Mouse (Mus musculus) right cerebral cortex, postnatal 4 days (tissue): ENCODE measurements around the gene Rab29.
A peak's percentile ranks its signal among the peaks of the same experiment; 100 is the strongest.
"Not testable (repeated sequence)": the region's sequence is repeated elsewhere in the genome, so short reads cannot be mapped to it uniquely, and the experiment has no call there.

Experiments used
- DNase-seq: peaks from one replicate; pipeline ENCODE4 v3.0.0-alpha.2; 2022

Rab29 gene

DNA sequence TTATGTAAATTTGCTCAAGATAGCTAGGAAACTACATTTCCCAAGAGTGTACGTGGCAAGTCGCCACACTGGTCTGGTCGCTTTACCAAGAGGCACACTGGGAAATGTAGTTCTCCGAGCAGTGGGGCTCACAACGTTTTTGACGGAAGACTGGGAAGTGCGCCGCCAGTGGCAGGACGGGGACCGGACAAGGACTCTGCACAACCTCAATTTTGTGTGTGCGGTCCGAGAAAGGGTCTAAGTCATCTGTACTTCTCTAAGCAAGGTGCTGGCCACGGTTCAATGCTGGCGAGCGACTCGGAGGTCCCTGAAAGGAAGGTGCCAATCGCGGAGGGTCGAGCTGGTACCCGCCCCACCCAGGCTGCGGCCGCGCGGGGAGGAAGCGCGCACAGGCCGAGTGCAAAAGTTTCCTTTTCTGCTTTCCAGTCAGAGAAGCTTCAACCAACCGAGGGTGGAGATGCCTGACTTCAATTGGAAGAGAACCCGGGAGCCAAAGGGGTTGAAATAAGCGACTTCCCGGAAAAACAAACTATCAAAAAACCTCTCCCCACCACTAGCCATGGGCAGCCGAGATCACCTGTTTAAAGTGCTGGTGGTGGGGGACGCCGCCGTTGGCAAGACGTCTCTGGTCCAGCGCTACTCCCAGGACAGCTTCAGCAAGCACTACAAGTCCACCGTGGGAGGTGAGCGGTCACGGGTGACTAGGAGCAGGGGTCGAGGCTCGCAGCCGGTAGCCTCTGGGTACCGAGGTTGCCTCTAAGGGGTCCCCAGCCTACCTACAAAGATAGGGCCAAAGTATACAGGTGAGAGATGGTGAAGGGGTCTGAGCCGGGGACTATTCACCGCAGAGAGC lies at the start of gene Rab29:
TSS of gene Rab29 (plus strand) at position 132 of the 853 bp plus-strand sequence.
- peak; percentile 93 for DNase-seq

DNA sequence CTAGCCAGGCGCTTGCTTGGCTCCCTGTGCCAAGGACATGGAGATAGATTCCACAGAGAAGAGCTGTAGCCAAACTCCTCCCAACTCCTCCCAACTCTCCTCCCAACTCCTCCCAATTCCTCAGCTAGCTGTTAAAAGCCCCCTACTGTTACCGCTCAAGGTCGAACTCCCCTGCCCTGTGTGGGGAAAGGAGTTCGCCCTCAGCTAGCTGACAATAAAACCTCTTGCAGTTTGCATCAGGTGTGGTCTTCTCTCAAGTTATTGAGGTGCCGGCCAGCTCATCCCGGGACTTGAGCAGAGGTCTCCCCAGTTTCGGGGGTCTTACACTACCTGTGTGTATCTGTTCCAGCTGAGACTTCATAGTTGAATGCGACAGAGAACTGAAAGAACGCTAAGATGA lies 46.7 kb upstream of the Rab29 start:
- DNase-seq: not testable (repeated sequence)

DNA sequence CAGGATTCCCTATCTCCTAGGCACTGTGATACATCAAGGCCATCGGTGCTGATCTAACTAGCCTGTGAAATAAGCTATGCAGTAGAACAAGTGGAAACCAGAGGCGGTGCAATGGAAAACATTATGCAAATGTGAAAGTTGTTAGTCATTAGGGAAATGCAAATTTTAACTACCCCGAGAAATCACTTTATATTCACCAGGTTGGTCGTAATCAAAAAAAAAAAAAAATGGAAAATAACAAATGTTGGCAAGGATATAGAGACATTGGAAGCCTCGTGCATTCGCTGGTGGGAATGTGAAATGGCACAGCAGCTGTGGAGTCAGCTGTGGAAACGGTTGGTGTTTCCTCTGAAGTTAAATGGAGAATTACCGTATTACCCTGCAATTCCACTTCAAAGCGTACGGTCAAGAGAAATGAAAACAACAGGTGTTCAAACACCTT lies 46.1 kb upstream of the Rab29 start:
- DNase-seq: no peak

DNA sequence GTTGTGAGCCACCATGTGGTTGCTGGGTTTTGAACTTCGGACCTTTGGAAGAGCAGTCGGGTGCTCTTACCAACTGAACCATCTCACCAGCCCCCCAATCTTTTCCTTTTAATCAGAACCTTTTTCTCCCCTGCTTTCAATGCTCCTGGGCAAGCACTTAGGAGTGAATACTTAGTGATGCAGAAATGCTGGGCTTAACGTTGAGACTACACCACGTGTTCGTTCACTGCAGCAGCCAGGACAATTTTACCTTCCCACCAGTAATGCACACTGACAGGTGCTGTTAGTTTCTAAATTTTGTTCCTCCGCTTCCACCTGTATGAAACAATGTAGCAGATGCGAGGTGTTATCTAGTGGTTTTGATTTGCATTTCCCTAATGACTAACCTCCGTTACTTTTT lies 44.7 kb upstream of the Rab29 start:
- no peak for DNase-seq

DNA sequence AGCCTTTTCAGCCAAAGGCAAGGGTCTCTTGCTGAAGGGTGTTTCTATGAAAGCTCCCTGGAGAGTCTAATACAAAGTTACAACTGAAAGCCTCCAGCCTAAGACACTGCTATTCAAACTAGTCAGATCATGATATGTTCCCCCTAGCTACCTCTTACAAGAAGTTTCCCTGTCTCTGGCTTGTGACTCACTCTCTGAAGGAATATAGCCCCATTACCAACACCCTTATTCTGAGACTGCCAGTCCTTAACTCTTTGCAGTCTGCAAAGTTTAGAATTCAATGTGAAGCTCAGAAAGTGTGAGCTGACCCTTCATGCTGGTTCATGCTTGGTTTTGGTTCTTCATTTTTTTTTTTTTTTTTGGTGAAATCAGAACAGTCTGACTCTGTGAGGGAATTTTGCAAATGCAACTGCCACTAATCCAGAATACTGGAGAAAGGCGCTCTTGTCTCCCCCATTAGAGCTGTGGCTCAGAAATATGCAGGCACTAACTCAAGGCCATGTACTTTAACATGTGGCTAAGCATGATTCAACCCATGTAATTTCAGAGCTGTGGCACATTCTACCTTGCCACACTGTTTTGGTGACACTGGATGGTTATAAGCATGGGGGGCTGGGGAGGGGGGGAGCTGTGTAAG lies 44.0 kb upstream of the Rab29 start:
- DNase-seq: no peak

DNA sequence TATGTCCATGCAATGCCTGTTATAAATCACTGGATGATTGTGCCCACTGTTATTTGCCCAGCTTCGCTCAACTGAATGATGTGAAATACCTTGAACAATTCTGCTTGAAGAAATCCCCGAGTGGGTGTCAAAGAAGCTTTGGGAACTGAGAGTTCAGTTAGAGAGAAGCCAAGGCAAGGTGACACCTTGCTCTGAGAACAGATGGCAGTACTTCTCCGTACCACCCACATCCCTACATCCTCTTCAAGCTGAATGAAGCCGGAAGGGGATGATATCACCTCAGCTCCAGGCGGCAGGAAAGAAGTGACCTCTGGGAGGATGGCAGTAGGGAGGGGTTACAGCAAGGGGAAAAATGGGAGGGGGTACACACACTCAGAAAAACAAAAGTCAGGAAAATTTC lies 43.5 kb upstream of the Rab29 start:
- no peak for DNase-seq

DNA sequence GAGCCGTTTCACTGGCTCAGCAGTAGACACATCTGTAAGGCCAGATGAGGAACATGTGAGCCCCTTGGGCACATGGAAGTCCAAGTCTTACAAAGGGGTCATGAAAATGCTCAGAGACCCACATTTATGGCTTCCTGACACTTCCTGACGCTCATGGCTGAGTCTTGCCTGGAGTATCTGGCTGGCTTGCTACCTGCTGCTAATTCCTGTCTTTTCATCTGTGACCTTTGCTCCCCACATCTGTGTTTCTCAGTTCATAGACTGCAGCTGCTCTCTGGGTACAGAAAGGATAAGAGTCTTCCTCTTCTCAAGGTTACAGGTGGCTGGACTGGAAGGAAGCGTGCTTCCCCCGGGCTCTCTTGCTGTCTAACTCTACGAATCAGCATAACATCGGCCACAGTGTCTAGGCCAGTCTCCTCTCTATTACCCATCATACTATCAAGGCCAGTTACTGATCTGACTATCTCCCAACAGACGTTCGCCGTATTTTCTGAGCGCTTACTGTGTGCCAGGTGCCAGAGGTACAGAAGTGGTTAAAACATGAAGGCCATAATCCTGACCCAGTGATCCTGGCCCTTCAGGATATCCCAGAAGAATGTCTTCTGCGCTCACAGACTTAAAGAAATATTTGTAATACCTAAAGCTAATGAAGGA lies 42.4 kb upstream of the Rab29 start:
- DNase-seq: no peak

DNA sequence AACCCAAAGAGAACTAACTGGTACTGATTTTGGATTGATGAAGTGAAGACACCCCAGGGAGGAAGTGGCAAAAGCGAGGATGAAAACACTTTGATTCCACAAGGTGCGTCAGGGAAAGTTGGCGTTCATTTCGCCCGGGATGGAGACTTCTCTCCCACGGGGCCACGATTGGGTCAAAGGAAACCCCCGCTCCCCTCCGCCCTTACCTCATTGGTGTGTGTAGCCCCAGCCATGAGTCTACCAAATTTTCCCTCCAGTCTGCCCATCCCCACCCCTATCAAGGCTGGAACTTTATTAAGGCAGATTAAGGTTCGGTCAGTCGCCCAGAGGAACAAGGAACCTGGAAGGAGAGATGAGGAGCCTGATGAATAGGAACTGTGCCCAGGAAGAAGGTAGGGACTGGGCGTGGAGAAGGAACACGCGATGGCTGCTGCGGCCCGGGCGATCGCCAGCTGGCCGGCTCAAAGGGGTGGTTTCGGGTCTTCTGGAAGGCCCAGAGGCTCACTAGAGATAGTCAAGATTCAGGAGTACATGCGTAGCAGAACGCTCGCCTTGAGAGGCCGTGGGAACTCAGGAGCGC lies 39.7 kb upstream of the Rab29 start, which contains the start of gene Slc41a1:
TSS of gene Slc41a1 (plus strand) at position 287 of the 580 bp plus-strand sequence.
- DNase-seq: no peak

DNA sequence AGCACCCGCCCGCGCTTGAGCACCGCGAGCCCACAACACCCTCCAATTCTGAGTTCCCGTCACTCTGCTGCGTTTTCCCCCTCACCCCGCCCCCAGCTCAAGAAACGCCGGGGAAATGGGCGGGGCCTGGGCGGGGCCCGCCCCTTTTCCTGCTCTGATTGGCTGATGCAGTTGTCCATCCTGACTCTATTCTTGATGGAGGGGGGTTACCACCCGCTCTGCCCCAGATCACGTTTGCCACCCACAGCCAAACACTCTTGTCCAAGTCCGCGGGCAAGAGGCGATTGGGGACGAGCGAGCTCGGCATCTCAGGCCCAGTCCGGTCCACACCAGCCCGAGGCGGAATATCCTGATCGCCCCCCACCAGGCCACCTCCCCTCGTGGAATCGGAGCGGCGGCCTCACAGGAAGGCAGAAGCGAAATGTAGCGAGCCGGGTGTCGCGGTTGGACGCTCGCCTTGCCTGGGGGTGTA lies 39.2 kb upstream of the Rab29 start:
- peak; percentile 98 for DNase-seq

DNA sequence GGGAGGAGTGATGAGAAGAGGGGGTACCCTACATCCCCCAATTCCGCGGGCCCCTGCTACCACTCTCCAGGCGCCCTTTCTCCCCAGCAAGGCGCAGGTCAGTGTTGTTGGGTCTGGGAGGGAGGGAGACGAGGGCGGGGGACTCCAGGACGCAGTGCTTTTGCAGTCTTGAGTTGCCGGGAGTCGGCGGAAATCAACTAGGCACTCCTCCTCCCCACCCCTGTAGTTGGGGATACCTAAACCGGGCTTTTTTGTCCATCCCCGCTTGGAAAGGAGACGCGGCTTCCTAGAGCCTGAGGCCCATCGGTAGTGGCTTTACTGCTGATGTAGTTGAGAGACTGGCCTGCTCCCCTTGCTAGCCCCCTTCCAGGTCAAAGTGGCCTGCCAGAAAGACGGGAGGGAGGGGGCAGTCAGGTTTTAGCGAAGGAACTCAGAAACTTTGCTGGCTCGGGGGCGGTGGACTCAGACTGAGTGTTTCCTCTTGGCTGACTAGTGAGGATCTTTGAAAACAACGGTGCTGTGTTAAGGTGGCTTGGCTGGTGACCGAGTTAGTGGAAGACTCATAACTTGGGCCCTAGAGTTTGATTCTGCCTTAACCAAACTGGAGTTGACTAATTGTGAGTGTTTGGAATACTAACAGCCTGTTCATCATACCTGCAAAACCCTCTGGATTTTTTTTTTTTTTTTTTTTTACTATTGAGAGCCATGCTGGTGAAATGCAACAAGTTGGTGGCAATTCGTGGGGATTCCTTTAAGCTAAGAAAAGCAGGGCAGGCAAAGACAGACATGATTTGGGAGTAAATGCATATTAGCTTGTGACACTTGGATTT lies 38.5 kb upstream of the Rab29 start:
- DNase-seq: no peak

DNA sequence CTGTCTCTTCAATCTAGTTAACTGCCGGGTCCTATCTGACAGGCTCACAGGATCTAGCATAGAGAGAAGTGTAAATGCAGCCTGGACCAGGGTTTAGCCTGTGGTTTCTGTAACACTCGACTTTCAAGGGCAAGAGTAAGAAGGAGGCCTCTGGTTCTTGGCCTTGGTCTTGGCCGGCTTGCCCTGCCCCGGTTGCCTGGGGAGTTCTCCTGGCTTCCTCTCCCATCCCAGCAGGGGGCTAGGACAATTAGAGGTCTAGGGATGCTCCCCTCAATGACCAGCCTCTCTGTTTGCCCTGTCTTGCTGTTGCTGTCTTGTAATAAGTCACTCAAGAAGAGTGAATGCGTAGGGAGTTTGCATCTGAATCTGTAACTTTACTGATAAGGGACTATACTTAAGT lies 37.7 kb upstream of the Rab29 start:
- DNase-seq: no peak

DNA sequence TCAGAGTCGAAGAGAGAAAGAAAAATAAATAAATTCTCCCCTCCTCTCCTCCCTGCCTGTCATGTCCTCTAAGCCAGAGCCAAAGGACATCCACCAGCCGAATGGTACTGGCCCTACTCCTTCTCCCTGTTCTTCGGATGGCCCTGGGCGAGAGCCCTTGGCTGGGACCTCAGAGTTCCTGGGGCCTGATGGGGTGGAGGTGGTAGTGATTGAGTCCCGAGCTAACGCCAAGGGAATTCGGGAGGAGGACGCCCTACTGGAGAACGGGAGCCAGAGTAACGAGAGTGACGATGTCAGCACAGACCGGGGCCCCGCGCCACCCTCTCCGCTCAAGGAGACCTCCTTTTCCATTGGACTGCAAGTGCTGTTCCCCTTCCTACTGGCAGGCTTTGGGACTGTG lies 36.5 kb upstream of the Rab29 start:
- DNase-seq: no peak

DNA sequence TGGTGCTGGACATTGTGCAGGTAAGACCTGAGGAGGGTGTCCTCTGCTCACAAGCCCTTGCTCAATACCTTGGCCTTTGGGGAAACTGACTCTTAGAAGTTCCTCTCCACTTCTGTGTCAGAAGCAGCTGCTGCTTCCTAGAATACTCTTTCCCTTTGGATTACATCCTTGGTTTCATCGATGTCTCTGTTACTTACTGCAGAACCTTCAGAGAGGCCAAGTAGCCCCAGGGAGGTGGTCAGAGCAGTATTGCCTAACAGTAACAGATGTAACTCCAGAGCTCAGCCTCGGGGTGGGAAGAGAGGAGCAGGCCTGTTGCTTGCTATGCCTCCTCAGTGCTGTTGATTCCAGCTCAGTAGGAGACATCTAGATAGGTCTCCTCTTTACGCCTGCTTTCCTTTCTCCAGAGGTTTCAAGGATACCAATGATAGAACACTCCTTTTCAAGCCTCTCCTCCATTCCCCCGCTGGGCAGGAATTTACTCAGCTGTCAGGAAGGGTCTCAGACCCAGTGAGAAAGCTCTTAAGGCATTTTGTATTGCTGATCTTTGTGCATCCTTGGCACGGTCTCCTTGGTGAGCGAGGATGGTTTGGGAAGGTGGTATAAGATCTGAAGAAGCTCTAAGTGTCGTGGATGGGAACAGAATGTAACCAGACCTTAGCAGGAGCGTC lies 35.9 kb upstream of the Rab29 start:
- DNase-seq: no peak

DNA sequence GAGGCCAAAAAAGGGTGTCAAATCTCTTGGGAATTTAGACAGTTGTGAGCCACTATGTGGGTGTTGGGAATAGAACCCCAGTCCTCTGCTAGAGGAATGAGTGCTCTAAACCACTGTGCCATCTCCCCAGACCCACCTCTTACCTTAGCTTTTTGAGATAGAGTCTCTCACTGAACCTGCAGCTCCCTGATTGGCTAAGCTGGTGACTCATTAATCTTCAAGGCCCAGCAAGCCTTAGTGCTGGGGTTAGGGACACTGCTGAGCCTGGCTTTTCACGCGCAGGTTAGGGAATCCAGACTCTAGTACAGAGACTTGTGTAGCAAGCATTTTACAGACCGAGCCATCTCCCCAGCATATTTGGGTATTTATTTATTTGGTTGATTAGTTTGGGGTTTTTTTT lies 30.0 kb upstream of the Rab29 start:
- no peak for DNase-seq

DNA sequence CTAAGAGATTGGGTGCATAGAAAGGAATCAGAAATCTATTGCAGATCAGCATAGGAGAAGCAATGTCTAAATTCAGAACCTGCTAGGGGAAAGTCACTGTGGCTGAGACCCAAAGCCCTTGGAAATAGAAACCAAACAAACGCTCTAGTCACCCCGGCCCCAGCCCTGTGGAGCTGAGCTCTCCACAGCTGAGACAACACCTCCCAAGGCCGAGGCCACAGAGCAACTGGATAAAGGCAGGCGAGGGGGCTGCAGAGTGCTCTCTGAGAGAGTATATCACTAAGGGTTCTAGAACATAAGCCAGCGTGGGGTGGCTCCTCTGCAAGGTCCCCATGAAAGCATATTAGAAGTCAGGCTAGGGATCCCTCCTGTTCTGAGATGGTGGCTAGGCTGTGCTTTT lies 28.5 kb upstream of the Rab29 start:
- no peak for DNase-seq

DNA sequence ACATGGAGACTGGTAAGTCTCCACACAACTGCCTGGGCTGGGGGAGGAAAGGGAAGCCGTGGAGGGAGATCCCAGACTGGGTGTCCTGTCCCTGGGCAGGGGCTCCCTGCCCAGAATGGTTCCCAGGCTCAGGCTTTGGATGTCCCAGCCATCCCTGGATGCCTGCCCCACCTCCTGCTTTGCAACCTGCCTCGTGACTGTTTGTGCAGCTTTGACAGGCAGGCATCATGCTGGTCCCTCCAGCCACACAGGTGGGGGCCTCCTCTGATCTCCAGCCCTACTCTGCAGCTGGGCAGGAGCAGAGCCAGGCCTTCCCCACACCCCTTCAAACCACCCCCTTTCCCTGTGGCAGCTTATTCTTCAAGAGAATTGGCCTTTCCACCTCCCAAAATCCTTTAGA lies 27.7 kb upstream of the Rab29 start:
- no peak for DNase-seq

DNA sequence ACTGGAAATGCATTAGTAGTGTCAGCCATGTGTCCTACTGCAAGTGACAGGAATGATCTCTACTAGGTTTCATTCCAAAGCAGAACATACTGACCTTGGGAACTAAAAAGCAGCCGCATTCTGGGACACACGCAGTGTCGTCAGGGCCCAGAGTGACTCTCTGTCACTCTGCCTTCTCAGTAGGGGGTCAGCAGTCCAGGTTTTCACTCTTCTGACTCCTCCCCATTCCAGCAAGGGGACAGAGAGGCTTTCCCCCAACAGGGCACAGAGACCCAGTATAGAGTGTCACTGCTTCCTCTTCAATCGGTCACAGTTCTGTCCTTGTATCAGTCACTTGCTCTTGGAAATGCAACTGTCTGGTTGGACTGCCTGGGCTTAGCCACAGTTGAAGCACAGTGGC lies 24.8 kb upstream of the Rab29 start:
- no peak for DNase-seq

DNA sequence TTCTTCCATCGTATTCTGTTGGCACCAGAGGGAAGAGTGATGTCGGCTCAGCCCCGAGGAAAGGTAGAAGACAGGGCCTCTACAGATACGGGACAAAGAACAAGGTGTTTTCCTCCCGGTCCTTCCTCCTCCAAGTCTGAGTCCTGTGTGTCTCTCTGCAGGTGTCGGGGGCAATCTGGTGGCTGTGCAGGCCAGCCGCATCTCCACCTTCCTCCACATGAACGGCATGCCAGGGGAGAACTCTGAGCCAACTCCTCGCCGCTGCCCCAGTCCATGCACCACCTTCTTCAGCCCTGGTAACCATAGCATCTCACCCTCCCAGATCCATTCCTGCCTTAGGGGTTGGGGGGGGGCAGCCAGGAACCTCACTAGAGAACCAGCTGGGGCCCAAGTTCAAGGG lies 23.3 kb upstream of the Rab29 start:
- no peak for DNase-seq

DNA sequence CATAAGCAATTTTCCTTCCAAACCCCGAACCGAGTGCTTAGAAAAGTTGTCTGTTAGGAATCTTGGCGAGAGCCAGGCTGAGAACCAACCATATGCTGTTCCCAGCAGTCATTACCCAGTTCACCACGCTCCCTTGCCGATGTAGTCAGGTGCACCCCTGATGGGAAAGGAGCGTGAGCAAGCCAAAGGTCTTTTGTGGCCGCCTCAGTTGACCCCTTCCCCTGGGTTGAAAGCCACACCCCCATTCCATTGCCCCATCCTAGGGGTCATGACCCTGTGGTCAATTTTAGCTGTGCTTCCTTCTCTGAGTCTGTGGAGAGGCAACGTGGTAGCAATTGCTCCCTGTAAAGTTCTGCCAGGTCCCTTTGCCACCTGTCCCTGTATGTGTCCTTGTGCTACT lies 22.1 kb upstream of the Rab29 start:
- DNase-seq: no peak

DNA sequence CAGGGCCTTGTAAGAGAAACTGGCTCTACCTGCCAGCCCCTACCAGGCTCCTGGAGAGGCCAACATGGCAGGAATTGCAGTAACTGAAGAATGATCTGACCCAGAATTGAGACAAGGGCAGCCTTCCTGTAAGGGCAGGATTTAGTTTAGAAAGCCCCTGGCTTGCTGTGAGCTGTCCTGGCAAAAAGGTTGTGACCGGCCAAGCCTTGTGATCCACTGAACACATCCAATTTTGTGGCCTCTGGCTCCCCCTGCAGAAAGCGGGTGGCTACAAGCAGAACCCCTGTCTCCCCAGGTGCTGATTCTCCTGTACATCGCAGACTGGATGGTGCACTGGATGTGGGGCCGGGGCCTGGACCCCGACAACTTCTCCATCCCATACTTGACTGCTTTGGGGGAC lies 20.8 kb upstream of the Rab29 start:
- peak; percentile 56 for DNase-seq

DNA sequence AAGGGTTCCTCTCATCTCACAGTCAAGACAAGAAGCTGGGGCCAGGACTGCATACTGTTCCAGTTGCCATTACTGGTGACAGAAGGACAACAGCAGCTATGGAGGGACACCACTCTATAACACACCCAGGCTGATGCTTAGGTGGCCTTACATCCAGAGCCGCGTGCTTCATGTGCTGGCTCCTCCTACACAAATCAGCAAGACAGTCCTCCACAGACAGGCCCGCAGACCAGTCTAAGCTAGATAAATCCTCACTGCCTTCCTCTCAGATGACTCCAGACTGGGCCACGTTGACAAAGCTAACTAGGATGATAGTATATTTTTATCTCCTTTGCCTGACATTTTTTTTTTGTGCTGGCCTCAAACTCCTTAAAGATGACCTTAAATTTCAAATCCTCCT lies 5.2 kb upstream of the Rab29 start:
- no peak for DNase-seq

DNA sequence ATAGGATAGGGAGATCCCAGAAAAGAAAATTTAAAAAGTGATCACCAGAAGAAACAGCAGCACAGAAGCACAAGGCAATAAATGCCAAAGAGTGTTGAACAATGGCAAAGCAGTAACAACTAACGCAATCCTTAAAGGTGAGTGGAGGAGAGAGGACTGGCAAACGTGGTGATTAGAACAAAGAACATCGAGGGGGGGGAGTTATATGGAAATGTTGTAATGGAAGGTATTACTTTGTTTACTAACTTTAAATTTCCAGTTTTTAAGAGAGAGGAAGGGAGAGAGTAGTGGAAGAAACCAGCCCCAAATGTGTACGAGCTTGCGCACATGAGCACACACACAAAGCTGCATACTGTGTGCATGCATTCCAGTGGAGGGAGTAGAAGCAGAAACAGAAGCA lies 1.4 kb upstream of the Rab29 start:
- DNase-seq: no peak
